Mouse (Mus musculus) liver, embryonic 16.5 days (tissue): ENCODE results near the gene Slc38a4. TPM values are rescaled to one million over a fixed set of nuclear protein-coding genes. Genes with fewer than 3 reads are reported as not detected.

ENCODE experiments used
- ATAC-seq: fragments of 200-750 bp; cut with Nextera tagmentation; 2 replicates; pipeline ENCODE4 v1.8.0; 2017; ENCODE audit warnings: low read depth, mild to moderate bottlenecking, moderate number of reproducible peaks, moderate library complexity
- H3K27ac ChIP-seq: fragments of 300-500 bp; sonication (generic); 2 replicates; pipeline ENCODE4 v1.5.1; 2014; ENCODE audit warnings: mild to moderate bottlenecking, low read length
- H3K27me3 ChIP-seq: fragments of 300-500 bp; sonication (generic); 2 replicates; pipeline ENCODE4 v1.6.1; 2014; ENCODE audit warnings: low read depth, low read length, mixed read lengths; ENCODE audit not compliant: control insufficient read depth, insufficient read depth
- H3K36me3 ChIP-seq: fragments of 300-500 bp; sonication (generic); 2 replicates; pipeline ENCODE4 v1.6.1; 2014; ENCODE audit warnings: mild to moderate bottlenecking; ENCODE audit not compliant: control insufficient read depth, insufficient read depth
- H3K4me1 ChIP-seq: fragments of 300-500 bp; sonication (generic); 2 replicates; pipeline ENCODE4 v1.6.1; 2014; ENCODE audit warnings: low read depth, low read length, mixed read lengths; ENCODE audit not compliant: control insufficient read depth
- H3K4me2 ChIP-seq: fragments of 300-500 bp; sonication (generic); 2 replicates; pipeline ENCODE4 v1.6.1; 2014; ENCODE audit warnings: low read depth, low read length, mixed read lengths
- H3K4me3 ChIP-seq: fragments of 300-500 bp; sonication (generic); 2 replicates; pipeline ENCODE4 v1.5.1; 2014; ENCODE audit warnings: low read depth, mild to moderate bottlenecking, low read length
- H3K9ac ChIP-seq: fragments of 300-500 bp; sonication (generic); 2 replicates; pipeline ENCODE4 v1.6.1; 2014; ENCODE audit warnings: low read depth, low read length
- H3K9me3 ChIP-seq: fragments of 300-500 bp; sonication (generic); replicated peaks from 2 replicates; pipeline ENCODE4 v1.6.1; 2016; ENCODE audit warnings: low read length; ENCODE audit not compliant: control insufficient read depth
- WGBS: fragments of 180-500 bp; shearing (Covaris S2); extraction: QIAGEN DNeasy Blood & Tissue Kit; methylation state at CpG from one replicate; pipeline ENCODE4 v1.1.7; 2014; ENCODE audit not compliant: insufficient replicate concordance; 5-methylcytosine and 5-hydroxymethylcytosine counted together
- polyA plus RNA-seq: library from polyadenylated mRNA; unstranded; fragments of >200 nt; fragmentation: Nextera tagmentation; extraction: Ambion mirVana; gene quantifications from 2 replicates; pipeline ENCODE4 v1.2.1, GENCODE M21; 2015

Gene Slc38a4
- polyA plus RNA-seq, 1 experiment from 2014 or later: 83.8 TPM

GRCm38 (mm10) chr15:97002752-97003151 lies 53.0 kb downstream of the Slc38a4 start:
- H3K9me3 ChIP-seq: no peaks in the 10 kb centered on the region
- no peaks in the 10 kb centered on the region for H3K36me3 ChIP-seq
- H3K4me2 ChIP-seq: no peak overlapping the region
- H3K4me1 ChIP-seq: peaks cover 14% of the 10 kb centered on the region
- no peak overlapping the region for H3K9ac ChIP-seq
- no peak for ATAC-seq
- 76% methylated on average over 12 of the region's 12 CpGs for WGBS
- H3K27me3 ChIP-seq: no peaks in the 10 kb centered on the region
- H3K27ac ChIP-seq: no peak overlapping the region
- no peak overlapping the region for H3K4me3 ChIP-seq

- Histone ChIP-seq H3K9me3 (no peaks in the 10 kb centered on the region), H3K4me3 (no peak overlapping the region), H3K36me3 (no peaks in the 10 kb centered on the region), H3K4me2 (no peak overlapping the region), H3K9ac (no peak overlapping the region), H3K4me1 (peaks cover 14% of the 10 kb centered on the region), H3K27me3 (no peaks in the 10 kb centered on the region), H3K27ac (no peak overlapping the region)
- 74% methylated on average over 7 of the region's 7 CpGs for WGBS
- ATAC-seq: no peak
Measured at GRCm38 (mm10) chr15:97001886-97002285, 53.9 kb downstream of the Slc38a4 start.

DNA sequence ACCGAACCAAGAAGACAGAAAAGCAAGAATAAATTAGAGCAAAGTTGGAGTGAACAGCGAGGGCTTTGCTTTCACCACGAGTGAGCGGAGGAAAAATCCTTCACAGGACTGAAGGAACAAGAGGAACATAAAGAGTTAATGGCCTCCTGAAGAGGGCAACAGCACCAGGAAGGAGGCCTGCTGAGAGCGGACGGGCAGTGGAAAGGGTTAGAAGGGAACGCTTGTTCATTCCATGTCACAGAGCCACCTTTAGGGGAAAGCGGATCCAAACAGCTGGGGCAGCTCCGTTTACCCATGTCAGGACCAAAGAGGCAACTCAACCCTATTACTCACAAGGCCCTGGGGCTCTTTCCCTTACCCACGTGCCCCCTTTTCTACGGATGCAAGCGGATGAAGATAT lies 54.3 kb downstream of the Slc38a4 start:
- no peak overlapping the region for H3K27ac ChIP-seq
- H3K4me2 ChIP-seq: no peak overlapping the region
- H3K27me3 ChIP-seq: no peaks in the 10 kb centered on the region
- 62% methylated on average over 12 of the region's 12 CpGs for WGBS
- no peak overlapping the region for H3K4me3 ChIP-seq
- no peaks in the 10 kb centered on the region for H3K36me3 ChIP-seq
- no peaks in the 10 kb centered on the region for H3K9me3 ChIP-seq
- ATAC-seq: no peak
- H3K9ac ChIP-seq: no peak overlapping the region
- H3K4me1 ChIP-seq: peaks cover 14% of the 10 kb centered on the region

- peak overlapping the region; percentile 3; the same call in 1 of the 2 replicates for H3K4me2 ChIP-seq
- ATAC-seq: peak; percentile 68
- H3K9ac ChIP-seq: no peak overlapping the region
- peak overlapping the region; percentile 37 for H3K27ac ChIP-seq
- H3K27me3 ChIP-seq: no peaks in the 10 kb centered on the region
- 32% methylated on average over 17 of the region's 17 CpGs for WGBS
- H3K36me3 ChIP-seq: no peaks in the 10 kb centered on the region
- no peak overlapping the region for H3K4me3 ChIP-seq
- H3K4me1 ChIP-seq: peaks cover 11% of the 10 kb centered on the region
- no peaks in the 10 kb centered on the region for H3K9me3 ChIP-seq
Measured at GRCm38 (mm10) chr15:97000319-97001251, 55.2 kb downstream of the Slc38a4 start.

DNA sequence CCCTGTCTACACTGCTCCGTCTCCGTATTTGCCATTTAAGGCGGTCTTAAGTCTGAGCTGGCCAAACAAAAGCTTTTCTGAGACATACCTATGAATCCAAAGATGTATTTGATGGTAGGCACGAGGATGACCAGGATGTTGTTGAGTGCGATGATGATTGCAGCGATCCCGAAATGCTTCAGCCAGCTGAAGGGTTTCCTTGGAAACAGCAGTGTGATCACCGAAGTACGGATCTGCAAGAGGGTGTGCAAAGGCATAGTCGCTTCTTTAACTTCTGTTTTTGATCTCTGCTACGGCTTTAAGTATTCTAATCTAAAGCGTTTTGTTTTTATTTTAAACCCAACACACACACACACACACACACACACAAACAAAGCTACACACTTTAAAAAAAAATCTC lies 56.4 kb downstream of the Slc38a4 start:
- ATAC-seq: no peak
- no peak overlapping the region for H3K4me2 ChIP-seq
- no peak overlapping the region for H3K4me3 ChIP-seq
- H3K9ac ChIP-seq: no peak overlapping the region
- 78% methylated on average over 12 of the region's 12 CpGs for WGBS
- H3K27ac ChIP-seq: no peak overlapping the region
- H3K9me3 ChIP-seq: no peaks in the 10 kb centered on the region
- no peaks in the 10 kb centered on the region for H3K36me3 ChIP-seq
- H3K27me3 ChIP-seq: no peaks in the 10 kb centered on the region
- peaks cover 11% of the 10 kb centered on the region for H3K4me1 ChIP-seq

DNA sequence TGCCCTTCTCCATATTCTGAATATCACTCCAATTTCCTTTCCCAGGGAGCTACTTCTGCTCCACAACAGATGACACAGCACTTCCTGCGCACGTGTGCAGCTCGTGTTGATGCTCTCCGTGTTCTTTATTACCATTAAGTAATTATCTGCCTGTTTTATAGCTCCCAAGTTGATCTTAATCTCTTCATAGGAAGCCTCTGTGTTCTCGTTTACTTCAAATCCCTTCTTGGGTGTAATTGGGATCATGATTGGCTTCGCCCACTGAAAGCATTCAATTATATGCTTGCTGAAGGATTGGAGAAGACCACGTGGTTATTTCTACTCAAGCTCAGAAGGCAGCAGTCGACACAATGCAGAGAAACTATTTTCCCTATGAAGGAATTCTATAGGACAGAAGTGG lies 70.1 kb downstream of the Slc38a4 start:
- no peak overlapping the region for H3K9ac ChIP-seq
- no peaks in the 10 kb centered on the region for H3K9me3 ChIP-seq
- WGBS: 47% methylated on average over 8 of the region's 8 CpGs
- H3K27ac ChIP-seq: no peak overlapping the region
- H3K36me3 ChIP-seq: no peaks in the 10 kb centered on the region
- H3K4me3 ChIP-seq: no peak overlapping the region
- no peak overlapping the region for H3K4me2 ChIP-seq
- no peaks in the 10 kb centered on the region for H3K27me3 ChIP-seq
- no peak for ATAC-seq
- H3K4me1 ChIP-seq: no peaks in the 10 kb centered on the region

DNA sequence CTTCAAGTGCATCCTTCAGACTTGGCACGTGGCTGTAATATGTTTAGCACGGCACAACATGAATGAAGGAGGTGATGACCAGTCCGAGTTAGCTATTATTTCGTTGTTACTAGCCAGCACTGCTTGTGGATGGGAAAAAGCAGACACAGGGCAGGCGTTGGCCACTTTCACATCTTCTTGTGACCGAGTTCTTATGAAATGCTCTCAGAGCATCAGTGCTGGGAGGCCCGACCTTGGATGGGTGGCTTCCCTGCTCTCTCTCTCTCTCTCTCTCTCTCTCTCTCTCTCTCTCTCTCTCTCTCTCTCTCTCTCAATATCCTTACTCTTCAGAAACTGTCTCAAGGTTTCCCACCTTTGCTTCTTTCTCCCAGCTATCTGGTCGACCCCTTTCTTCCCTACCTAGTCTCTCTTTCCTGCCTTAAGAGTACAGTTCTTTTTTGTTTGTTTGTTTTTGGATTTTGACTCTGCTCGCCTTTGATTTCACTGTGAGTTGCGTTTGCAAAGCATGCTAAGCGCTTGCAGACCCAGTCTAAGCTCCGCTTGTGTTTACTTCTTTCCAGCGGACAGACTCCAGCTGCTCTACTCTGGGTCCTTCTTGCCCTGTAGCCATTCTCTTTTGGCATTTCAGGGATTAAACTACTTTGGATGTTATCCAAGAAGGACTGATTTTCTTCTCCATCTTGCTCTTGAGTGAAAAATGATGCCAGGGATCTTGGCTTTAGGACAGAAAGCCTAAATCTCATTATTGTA lies 72.0 kb downstream of the Slc38a4 start:
- Histone ChIP-seq H3K27ac (no peak overlapping the region), H3K9ac (no peak overlapping the region), H3K9me3 (no peaks in the 10 kb centered on the region), H3K4me2 (no peak overlapping the region), H3K36me3 (no peaks in the 10 kb centered on the region), H3K4me3 (no peak overlapping the region), H3K4me1 (no peaks in the 10 kb centered on the region), H3K27me3 (no peaks in the 10 kb centered on the region)
- 68% methylated on average over 13 of the region's 13 CpGs for WGBS
- ATAC-seq: no peak

GRCm38 (mm10) chr15:96975125-96975524 lies 80.6 kb downstream of the Slc38a4 start:
- Histone ChIP-seq H3K4me3 (no peak overlapping the region), H3K4me2 (no peak overlapping the region), H3K36me3 (no peaks in the 10 kb centered on the region), H3K9me3 (no peaks in the 10 kb centered on the region), H3K27ac (no peak overlapping the region), H3K9ac (no peak overlapping the region), H3K4me1 (no peaks in the 10 kb centered on the region), H3K27me3 (no peaks in the 10 kb centered on the region)
- ATAC-seq: no peak
- 56% methylated on average over 9 of the region's 9 CpGs for WGBS

GRCm38 (mm10) chr15:96974131-96974530 lies 81.6 kb downstream of the Slc38a4 start:
- no peaks in the 10 kb centered on the region for H3K9me3 ChIP-seq
- H3K4me3 ChIP-seq: no peak overlapping the region
- H3K27ac ChIP-seq: no peak overlapping the region
- no peak overlapping the region for H3K9ac ChIP-seq
- H3K4me1 ChIP-seq: no peaks in the 10 kb centered on the region
- H3K36me3 ChIP-seq: no peaks in the 10 kb centered on the region
- no peaks in the 10 kb centered on the region for H3K27me3 ChIP-seq
- 76% methylated on average over 5 of the region's 5 CpGs for WGBS
- H3K4me2 ChIP-seq: no peak overlapping the region
- no peak for ATAC-seq
